Mouse (Mus musculus) heart, postnatal 0 days (tissue): ENCODE data around the gene Fermt2.

Source experiments
- CTCF ChIP-seq: IDR thresholded peaks from 2 replicates; pipeline ENCODE4 v1.5.1; 2016; ENCODE audit warnings: antibody characterized with exemption, control low read depth, low read depth
- EP300 ChIP-seq: IDR thresholded peaks from 2 replicates; pipeline ENCODE4 v1.6.1; 2016; ENCODE audit warnings: antibody characterized with exemption, low read depth

GRCm38 (mm10) chr14:45453538-45454233 lies 76.2 kb downstream of the Fermt2 start:
- TF ChIP-seq CTCF, result no peak
- no peak for TF ChIP-seq EP300
